Mouse (Mus musculus) adrenal gland, postnatal 10 days (tissue): ENCODE results near the gene Ceacam18. TPM values are rescaled to one million over a fixed set of nuclear protein-coding genes. Genes with fewer than 3 reads are reported as not detected.
A peak's percentile ranks its signal among the peaks of the same experiment; 100 is the strongest.
"Not testable (repeated sequence)": the region's sequence is repeated elsewhere in the genome, so short reads cannot be mapped to it uniquely, and the experiment has no call there.

ENCODE experiments used
- DNase-seq: peaks from one replicate; pipeline ENCODE4 v3.0.0; 2021; ENCODE audit warnings: mixed read lengths
- long read RNA-seq, 2 experiments: library from polyadenylated mRNA; stranded (forward); transcript quantifications; one replicate each; pipeline ENCODE4 v2.0.0; 2021
- total RNA-seq, 2 experiments: library from RNA; stranded (reverse); gene quantifications; 2 replicates each; pipeline ENCODE4 v1.2.3; 2021

The Ceacam18 gene
- total RNA-seq = not detected
- long read RNA-seq, experiment 1 = 0 reads
- long read RNA-seq, experiment 2 = 0 reads

DNA sequence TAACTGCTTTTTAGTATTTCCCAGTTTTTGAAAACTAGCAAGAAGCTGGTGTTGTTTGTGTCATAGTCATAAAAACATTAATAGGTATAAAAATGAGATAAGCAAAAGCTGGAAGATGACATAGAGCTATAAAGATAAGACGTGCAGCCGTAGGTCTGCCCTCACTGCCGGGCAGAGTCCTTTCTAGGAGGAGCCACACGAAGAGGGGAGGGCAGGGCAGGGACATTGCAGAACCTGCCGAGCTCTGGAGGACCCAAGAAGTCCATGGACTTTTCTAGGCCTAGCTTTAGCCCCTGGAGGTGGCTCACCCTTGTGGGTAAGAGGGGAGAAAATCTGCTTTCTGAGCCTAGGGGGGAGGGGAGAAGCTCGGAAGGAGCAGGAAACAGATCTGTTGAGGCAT lies at the start of gene Ceacam18:
Gene Ceacam18 (plus strand): TSS at position 208 of the 400 bp plus-strand sequence.
- DNase-seq = no peak

DNA sequence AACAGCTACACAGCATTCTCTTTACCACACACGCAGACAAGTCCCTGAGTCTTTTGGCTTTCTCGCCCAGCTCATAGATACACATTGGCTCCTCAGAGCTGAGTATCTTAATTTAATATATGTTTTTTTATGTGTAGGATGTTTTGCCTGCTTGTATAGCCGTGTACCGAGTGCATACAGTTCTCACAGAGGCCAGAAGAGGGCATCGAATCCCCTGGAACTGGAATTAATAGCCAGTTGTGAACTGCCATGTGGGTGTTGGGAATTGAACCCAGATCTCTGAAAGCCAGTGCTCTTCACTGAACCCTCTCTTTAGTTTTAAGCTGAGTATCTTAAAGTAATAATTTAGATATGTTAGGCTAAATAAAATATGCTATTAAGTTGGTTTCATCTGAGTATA lies 49.7 kb upstream of the Ceacam18 start:
- DNase-seq = no peak

DNA sequence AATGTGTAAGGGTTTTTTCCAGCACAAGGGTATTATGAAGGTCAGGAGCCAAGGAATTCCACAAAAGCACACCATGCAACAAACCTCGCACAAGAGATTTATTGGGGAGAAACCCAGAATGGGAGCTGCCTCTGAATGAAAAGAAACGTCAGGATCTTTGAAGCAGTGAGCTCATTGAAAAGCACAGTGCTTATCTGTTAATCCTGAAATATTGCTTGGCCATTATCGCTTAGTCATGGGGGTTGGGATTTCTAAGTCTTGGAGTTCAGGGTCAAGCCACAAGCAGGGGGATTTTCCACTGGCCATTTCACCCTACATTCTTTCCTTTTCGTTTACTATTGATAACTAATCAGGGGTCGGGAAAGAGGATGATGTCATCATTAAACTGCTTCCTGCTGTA lies 32.6 kb upstream of the Ceacam18 start:
- no peak for DNase-seq

DNA sequence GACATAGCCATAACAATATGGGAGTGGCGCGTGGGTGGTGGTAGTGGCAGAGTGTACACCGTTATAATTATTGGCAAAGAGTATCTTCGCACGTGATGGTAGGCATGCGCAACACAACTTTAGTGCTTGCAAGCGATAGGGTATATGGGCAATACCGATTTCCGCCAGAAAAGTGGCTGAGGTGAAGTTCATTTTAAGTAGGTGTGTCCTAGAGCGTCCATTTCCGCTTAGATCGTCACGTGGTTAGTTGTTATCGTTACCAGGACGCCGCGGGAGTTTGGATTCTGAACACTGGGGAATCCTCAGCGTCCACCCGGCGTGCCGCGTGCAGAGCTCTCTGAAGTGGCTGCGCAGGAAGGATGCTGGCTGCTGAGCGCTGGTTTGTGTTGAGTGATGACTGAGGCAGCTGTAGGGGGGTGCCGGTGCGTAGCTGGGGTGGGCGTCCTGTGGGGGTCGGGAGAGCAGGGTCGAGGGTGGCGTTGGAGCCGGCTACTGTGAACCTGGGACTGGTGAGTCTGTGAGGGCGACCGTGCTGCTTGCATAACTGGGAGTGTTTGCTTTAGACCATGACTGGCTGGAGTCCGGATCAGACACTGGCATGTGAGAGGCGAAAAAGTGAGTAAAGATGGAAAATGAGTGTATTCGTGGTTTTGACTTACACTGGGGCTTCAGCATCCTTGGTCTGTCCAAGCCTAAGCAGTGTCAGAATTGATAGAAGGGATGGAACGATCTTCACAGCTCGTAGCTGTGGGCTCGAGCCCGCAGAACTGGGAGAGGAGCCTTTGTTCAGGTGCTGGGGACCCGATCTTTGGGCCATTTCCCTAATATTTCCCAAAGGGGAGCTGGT lies 27.4 kb upstream of the Ceacam18 start, which contains the start of gene Zfp819:
Gene Zfp819 (plus strand): TSS at position 274 of the 847 bp plus-strand sequence.
- peak; percentile 81 for DNase-seq

DNA sequence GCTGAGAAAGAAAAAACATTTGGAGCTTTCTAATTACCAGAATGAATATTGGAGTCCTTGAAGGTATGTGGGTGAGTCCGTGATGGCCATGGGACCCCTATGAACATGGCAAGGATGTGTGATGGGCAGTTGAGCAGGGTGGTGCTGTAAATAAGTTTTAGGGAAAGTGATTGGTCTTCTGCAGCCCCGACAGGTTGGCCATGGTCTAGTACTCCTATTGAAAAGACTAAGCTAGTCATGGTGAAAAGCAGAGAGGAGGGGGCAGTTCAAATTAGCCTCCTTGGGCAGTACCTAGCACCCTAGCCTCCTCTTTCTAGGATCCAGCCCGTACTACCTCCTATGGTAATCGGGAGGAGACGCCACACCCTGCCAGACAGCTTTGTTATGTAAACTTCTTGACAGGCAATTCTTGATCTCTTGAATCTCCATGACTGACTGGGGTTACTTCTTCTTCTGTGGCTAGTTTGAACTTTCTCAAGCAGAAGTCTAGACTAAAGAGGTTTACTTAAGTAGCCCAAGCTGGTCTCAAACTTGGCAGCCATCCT lies 26.7 kb upstream of the Ceacam18 start:
- no peak for DNase-seq

DNA sequence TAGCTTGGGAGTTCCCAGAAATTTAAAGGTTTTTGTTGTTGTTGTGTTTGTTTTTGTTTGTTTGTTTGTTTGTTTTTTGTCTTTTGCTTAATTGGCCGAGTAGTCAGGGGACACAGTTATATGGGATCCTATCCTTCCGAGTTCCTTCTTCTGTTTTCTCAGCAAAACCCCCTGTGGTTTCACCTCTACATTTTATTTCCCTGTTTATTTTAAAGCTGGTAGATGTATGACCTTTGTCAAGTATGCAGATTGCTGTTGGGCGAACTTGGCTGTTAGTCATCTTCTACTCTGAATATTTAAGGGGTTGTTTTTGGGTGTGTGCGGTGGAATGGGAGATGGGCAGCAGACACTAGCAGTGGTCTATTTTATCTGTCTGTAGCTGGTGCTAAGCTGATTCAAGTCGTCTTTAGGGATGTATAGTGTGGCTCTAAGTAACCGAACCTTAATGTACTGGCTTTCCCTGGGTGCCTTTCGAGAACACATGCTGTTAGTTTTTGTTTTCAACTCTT lies 26.1 kb upstream of the Ceacam18 start:
- no peak for DNase-seq

DNA sequence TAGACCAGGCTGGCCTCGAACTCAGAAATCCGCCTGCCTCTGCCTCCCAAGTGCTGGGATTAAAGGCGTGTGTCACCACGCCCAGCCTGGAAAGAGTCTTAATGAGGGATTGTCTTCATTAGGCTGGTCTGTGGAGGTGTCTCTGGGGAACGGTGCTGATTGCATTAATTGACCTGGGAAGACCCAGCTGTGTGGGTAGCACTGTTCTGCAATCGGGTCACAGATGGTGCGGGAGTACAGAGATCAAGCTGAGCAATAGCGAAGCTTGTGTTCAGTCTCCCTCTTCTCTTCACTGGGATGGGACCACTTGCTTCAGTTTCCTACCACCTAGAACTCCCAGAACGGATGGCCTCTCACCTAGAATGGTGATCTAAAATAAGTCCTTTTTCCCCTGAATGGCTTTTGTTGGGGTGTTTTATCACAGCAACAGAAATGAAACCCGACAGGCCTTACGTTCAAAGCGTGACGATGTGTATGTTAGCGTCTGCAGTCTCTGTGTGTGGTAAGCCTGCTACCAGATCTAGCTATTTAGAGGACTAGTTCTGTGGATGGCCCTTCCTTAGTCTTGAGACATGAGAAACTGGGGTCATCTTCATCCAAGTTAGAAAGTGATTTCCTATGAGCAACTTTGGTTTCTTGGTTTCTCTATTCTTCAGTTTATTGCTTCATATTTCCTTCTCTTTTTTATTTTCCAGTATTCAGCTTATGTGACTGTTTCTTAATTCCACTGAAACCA lies 20.5 kb upstream of the Ceacam18 start:
- no peak for DNase-seq

DNA sequence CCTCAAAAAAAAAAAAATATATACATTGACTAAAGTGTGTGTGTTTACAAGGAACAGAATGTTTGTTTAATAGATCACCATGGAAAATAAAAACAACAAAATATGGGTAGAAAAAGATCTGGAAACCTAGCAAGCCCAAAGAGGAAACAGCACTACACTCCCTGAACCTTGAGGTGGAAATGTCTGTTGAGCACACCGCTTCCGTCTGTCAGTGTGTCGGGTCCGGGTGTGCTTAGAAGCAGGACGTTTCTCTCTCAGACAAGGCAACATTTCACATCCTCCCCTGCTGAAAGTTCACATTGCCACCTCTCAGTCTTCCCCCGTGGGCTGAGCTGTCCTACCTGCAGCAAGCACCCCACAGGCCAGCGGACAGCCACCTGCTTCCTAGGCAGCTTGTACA lies 11.6 kb upstream of the Ceacam18 start:
- no peak for DNase-seq

DNA sequence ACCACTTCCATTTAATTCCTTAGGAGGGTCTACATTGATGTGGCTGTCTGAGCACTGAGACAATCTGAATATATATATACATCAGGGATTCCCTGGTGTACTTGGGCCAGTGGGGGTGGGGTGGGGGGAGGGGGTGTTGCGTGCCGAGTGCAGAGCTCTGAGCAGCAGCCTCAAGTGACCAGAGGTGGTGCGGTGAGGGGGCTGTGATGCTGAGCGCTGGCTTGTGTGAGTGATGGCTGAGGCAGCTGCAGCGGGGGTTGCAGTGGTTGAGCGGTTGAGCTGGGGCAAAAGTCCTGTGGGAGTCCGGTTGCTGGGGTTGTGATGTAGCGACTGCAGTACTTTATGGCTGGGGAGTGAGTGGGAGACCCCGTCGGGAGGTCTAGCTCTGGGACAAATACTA lies 10.7 kb upstream of the Ceacam18 start:
- DNase-seq = no peak

DNA sequence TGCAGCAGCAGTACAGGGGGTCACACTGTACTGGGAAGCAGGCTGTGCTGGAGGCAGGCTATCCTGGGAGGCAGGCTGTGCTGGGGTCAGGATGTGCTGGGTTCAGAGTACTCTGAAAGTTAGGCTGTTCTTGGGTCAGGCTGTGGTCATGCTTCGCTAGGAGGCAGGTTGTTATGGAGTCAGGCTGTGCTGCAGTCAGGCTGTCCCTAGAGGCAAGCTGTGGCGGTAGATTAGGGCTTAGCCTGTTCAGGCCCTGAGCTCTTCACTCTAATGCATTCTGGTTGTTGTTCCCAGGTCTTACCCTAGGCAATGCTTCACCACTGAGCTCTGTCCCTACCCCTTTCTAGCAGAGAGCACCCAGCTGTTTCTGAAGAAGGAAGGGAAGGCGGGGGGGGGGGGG lies 9.4 kb upstream of the Ceacam18 start:
- DNase-seq = no peak

DNA sequence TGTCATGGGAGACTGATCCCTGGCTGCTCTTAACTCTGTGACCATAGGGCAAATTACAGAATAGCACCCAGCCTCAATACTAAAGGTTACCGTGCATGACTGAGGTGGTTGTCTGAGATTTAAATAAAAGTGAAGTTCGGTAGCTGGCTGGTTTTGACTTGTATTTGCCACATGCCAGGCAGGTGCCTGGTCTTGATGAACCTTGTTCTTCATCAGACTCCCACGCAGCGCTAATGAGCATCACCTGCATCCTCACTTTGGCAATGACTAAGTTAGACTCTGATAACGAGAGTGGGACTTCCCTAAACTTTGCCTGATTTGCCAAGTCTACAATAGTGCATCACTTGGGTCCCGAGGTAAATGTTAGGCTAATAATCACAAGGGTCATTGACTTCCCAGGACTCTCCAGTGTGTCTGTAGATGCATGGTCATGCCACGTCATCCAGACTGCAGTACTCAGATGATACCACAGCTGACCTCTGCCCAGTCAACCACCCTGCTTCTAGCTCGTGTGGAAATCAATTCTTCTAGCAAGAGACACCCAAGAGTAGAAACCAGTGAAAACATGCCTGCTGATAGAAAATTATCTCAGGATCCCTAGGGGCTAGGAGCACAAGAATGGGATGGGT lies 8.6 kb upstream of the Ceacam18 start:
- DNase-seq = no peak

DNA sequence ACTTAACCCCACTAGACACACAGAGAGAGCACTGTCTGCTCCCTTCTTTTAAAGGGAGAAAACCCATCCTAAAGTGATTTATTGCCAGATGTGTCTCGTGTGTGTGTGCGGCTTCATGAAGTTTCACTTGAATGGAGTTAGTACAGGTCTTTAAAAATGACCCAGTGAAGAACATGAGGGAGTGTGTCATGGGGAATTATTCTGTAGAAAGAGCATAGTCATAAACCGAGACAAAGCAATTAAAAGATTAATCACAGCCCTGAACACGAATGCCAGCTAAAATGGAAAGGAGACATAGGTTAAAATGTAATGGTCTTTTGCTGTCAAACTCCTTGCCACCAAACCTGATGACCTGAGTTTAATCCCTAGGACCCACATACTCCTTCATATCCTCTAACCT lies 567 bp upstream of the Ceacam18 start:
- no peak for DNase-seq

DNA sequence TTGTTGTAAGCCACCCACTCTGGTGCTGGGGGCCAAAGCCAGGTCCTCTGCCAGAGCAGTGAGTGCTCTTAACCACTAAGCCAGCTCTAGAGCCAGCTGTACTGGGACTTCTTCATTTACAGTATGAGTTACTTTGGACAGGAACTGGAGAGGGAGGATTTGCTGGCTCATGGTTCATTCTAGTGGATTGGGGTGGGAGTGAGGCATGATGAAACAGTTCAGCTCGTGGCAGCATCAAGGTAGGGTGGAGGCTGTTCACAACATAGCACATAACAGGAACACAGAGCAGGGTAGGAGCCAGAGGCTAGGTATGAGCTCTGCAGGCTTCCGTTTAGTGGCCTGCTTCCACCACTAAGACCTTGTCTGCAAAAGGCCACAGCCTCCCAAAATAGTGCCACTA lies 1.7 kb downstream of the Ceacam18 start:
- DNase-seq = no peak

DNA sequence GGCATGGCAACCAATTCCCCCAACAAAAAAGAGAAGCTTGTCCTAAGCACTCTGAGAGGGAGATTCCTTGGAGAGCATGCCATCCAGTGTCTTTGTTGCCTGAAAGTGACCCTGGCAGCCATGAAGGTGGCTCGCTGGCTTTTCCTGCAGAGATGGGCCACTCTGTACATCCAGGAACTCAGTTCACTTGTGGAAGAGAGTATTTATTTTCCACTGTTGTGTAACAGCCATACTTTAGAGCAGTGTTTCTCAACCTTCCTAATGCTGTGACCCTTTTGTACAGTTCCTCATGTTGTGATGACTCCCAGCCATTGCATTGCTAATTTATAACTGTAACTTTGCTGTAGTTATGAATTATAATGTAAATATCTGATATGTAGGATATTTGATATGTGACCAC lies 2.6 kb downstream of the Ceacam18 start:
- DNase-seq = no peak

DNA sequence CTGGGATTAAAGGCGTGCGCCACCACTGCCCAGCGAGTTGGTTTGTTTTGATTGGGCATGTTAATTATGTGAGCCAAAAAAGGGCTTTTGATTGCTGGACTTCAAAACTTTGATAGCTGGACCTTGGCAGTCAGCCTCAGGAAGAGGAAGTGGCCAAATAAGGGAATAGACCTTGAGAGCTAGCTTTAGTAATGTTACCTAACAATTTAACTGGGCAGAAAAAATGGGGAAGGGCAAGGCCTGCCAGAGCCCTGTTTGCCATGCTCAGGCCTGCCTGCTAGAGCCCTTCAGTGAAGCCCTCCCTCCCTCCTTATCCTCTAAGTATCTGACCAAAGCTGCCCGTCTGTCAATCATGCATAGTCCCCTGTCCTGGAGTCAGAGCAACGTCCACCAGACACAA lies 8.1 kb downstream of the Ceacam18 start:
- DNase-seq = peak; percentile 62

DNA sequence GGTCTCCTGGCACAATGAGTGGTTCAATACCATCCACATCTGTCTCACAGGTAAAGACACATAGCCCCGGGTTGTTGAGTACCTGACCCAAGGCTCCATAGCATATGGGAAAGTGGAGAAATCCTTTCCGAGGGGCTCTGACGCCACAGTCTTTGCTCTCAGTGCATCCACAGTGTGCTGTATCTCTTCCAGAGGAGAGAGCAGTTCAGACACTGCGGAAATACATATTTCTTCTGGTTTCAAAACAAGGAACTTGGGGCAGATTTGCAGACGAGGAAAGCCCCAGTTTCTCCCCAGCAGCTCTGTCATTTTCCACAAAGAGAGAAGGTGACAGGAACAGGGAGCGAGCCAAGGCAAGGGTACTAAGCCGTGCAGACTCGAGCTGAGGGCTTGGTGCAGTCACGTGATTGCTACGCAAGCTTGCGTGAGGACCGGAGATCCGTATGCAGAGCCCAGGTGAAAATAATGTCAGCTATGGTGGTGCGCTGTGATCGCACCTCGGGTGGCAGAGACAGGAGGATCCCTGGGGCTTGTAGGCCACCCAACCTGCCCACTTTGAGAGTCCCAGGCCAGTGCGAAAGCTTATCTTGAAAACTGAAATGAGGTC lies 8.6 kb downstream of the Ceacam18 start:
- no peak for DNase-seq

DNA sequence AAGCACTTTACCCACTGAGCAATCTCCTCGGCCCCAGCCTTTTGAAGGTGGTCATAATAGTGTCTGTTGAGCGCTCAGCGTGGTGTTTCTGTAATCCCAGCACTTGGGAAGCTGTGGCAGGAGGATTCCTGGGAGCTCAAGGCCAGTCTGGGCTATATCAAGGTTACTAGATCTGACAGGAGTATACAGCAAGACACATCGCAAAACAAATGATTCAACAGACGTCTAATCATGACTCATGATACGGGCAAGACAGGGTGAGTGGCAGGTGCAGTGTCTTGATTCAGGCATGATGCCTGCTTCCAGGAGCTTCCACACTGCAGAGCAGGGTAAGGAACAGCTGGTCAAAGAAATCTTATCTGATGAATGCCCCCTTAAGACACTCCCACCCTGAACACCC lies 18.2 kb downstream of the Ceacam18 start:
- no peak for DNase-seq

DNA sequence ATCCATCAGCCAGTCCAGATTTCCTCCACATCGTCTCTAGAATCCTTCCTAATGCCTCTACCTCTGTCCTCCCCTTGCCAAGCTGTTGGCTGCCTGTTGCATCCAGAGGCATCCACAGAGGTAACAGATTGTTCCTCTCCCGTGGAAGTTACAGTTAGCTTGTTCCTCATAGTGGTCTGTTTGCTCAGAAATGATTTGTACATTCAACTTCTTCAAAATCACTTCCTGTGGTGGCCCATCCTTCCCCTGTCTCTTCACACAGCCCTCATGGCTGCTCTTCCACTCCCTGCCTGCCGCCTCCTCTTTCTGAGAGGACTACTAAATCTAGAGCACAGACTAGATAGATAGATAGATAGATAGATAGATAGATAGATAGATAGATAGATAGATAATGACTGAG lies 20.0 kb downstream of the Ceacam18 start:
- DNase-seq = no peak

DNA sequence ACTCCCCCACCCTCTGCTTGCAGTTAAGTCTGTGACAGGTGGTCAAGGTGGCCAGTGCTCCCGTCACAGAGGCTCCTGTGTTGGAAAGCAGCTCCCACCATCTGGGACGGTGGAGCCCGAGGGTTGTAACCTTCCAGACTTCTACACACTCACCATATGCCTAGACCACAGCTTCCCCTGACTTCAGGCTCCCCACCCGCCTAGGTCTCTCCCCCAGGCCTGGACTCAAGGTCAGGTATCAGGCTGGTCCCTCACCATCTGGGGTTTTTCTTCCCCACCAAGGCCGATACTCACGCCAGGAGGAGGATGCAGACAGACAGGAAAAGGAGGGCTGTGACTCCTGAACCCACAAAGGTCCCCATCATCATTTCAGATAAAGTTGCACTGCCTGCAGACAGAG lies 21.7 kb downstream of the Ceacam18 start:
- DNase-seq = no peak

DNA sequence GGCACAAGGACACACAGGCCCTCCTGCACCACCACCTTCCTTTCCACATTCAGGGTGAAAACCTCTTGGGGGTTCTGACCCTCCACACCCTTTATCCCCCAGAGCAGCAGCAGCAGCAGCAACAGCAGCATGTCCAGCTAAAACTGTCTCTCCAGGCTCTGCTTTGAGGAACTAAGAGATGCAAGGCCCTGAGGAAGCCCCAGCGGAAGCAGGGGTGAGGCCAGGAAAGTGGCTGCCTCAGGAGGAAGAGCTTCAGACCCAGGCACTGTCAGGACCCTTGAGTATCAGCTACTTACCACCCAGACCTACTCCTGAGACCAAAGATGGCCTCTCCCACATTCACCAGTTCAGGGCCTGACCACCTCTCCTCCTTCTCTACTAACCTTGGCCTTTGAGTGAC lies 25.5 kb downstream of the Ceacam18 start, which contains the start of gene Siglece:
Gene Siglece (minus strand): TSS at position 160 of the 400 bp plus-strand sequence.
- no peak for DNase-seq

DNA sequence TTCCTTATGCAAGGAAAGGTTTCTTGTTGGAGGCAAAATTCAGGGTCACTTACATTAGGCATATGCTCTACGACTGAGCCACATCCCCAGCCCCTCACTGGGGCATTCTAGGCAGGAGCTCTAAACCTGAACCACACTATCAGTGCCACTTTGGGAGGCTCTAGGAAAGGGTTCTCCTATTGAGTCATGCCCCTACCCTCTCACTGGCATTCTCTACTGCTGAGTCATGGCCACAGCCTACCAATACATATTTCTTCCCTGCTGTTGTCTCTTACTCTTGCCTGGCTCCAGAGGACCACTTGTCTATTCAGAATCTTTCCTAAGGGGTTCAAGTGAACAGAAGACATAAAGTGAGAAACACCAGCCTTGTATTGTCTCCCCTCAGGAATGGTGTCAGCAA lies 28.3 kb downstream of the Ceacam18 start:
- no peak for DNase-seq

DNA sequence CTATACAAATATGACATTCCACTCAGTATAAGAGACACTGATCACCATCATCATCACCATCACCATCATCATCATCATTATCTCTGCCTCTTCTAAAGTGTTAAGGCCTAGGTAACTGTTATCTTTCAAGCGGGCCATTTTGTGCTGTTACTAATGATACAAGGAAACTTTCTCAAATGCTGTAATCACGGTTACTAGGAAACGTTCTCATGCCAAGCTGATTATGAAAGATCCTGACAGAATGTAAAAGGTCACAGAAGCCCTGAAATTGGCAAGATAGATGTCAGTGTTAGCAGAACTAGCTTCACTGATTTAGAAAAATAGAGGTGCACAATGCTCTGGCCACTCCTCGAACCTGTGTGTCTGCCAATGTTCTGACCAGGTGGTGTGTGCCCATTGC lies 32.7 kb downstream of the Ceacam18 start:
- DNase-seq = not testable (repeated sequence)
